Mouse (Mus musculus) liver, adult (tissue): Measurements from ENCODE around the gene Npsr1.

Source experiments
- GATA4 ChIP-seq: IDR thresholded peaks from 2 replicates; pipeline ENCODE4 v1.6.1; 2014; ENCODE audit warnings: mild to moderate bottlenecking, low read length; ENCODE audit not compliant: insufficient replicate concordance

The Npsr1 gene

DNA sequence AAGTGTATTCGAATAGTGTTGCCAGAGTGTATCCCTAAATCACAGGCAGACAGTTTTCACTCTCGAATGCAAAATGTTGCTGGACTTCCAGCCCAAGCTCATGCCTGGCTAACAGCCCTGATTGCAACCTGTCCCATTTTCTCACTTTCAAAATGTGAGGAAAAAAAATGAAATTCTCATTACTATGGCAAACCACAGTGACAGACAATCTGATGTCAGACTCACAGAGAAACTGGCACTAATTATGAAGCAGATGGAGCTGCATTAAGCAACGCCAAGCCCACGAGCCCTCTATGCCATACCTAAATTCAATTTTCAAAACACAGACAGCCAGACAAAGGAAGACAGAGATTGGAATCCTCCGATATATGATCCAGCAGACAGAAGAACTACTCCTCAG is 88.5 kb downstream of the Npsr1 start:
- TF ChIP-seq GATA4, result no peak

DNA sequence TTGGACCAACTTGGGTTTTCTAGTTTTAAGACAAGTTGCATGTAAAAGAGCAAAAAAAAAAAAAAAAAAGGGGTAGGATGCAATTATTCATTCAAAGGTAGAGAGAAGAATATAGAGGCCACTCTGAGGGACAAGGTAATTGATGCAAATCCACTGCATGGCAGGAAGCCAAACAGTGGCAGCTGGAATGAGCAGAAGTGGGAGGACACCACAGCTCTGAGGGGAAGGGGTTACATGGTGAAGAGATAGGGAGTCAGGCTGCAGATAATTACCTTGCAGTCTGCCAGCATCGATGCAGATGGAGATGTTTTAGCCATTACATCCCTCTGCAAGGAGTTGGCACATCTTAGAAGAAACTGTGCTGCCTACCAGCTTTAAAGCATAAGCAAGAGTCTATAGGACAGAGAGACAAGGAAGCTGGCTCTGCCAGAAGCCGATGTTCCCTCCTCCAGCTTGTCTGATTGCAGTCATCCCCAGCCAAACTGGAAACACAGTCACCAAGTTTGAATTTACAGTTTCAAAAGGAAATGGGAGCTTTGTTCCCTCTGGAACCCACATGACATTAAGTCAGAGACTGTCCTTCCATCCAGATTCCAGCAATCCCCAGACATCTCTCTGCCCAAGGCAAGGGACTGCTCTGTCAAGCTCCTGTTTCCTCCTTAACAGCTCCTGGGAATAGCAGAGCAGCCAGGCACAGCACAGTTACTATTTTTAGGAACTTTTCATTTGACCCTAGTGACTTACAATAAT is 91.9 kb downstream of the Npsr1 start:
- TF ChIP-seq GATA4, result no peak

GRCm38 (mm10) chr9:24190261-24190588 is 92.4 kb downstream of the Npsr1 start:
- TF ChIP-seq GATA4, result no peak

DNA sequence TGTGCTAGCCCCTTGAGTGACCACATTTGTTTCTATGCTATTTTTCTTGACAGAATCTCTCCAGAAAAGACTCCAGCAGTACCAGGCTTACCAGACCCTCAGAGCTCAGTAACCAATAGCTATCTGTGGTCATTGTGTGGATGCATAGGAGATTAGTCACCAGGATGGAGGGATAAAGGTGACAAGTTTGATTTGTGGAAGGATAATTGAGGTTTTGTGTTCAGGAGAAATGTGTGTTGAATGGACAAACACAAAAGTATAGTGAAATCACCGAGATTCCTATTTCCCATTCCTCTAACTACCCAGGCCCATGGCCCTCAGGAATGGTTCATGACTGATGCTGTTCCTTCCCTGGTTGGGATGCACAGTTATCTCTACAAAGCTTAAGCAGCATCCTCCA is 100.5 kb downstream of the Npsr1 start:
- no peak for TF ChIP-seq GATA4

- TF ChIP-seq GATA4, result no peak
Observed at GRCm38 (mm10) chr9:24211636-24212035, 113.8 kb downstream of the Npsr1 start.

DNA sequence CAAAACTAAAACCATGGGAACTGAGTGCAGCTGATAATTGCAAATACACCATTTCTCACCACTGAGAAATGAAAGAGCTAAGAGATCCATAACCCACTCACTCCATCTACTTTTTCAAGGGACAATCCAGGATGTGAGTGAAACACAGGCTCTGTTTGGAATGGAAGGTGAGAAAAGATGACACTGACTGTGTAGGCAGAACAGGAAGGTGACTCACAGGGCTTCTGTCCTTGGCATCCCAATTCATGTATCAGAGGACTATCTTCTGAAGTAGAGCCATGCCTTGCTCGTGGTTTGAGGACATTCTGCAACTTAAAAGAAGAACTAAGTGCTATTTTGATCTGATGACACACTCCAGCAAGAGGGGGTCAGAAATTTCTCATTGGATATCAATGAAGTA is 119.9 kb downstream of the Npsr1 start:
- no peak for TF ChIP-seq GATA4

DNA sequence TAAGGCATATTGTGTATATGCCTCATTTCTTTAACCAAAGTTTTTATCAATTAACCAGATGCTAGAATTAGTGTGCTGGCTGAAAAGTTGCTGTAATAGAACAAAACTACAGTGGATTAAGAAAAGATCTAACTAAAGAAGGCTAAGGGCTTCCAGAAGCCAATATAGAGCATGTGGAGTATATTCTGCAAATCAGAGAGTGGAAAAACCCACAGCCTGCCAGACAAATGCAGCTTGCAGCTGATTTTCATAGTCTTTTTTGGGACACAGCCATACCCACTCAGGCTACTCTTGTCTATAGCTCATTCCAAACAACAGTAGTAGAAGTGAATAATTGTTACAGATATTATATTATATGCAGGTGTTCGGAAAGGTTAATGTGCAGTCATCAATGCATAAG is 138.7 kb downstream of the Npsr1 start:
- TF ChIP-seq GATA4, result no peak

DNA sequence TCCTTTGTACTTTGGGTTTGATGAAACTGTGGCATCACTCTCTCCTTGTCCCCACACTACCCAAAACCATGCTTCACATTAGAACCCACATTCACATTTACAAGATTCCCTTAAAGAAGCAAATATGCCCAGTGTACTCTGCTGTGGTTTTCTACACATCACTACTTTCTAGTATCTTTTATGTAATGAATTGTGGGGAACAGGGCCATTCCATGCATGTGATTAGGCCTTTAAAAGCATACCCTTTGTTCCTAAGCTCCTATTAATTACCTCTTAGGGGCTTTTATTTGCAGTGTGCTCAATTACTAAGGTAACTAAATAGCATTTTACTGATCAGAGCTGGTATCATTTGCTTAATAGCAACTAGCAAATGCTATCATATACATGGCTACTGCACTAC is 149.8 kb downstream of the Npsr1 start:
- no peak for TF ChIP-seq GATA4

DNA sequence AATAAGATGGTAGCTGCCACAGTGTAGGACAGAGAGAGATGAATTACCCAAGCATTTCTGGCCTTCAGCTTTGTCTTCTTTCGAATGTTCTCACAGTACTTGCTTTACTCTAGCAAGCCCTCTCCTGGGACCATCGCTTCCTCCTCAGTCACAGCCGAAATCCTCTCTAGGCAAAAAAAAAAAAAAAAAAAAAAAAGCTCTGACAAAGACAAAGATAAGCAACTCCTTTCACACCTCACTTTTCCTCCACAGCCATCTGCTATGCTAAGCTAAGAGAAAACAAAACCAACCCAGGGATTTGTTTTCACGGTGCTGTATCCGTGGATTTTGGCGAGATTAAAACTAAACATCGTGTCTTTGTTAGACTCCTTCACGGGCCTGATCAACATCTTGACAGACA is 156.4 kb downstream of the Npsr1 start:
- no peak for TF ChIP-seq GATA4

GRCm38 (mm10) chr9:24280498-24281287 is 182.9 kb downstream of the Npsr1 start:
- TF ChIP-seq GATA4, result no peak

DNA sequence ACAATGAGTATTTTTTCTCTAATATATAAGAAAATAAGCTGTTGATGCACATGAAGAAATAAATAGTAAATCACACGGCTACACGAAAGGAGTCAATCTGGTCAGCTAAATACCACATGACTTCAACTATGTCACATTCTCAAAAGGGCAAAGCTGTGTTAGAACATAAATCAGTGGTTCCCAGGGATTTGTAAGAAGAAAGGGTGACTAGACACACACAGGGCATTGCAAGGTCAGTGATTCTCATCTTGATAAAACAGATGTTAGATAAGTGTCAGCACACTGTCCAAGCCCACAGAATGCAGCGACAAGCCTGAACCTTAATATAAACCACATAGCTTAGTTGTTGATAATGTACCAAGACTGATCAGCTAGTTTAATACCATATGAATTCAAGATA is 184.8 kb downstream of the Npsr1 start:
- TF ChIP-seq GATA4, result no peak

GRCm38 (mm10) chr9:24283071-24283470 is 185.3 kb downstream of the Npsr1 start:
- TF ChIP-seq GATA4, result no peak

- no peak for TF ChIP-seq GATA4
Observed at GRCm38 (mm10) chr9:24283536-24283935, 185.7 kb downstream of the Npsr1 start.

GRCm38 (mm10) chr9:24284239-24285084 is 186.7 kb downstream of the Npsr1 start:
- no peak for TF ChIP-seq GATA4

GRCm38 (mm10) chr9:24285419-24285818 is 187.6 kb downstream of the Npsr1 start:
- no peak for TF ChIP-seq GATA4

- no peak for TF ChIP-seq GATA4
Observed at GRCm38 (mm10) chr9:24291385-24291784, 193.6 kb downstream of the Npsr1 start.
